Comparison of ENCODE assay signal across 15 mouse cellular contexts in the genomic region with DNA sequence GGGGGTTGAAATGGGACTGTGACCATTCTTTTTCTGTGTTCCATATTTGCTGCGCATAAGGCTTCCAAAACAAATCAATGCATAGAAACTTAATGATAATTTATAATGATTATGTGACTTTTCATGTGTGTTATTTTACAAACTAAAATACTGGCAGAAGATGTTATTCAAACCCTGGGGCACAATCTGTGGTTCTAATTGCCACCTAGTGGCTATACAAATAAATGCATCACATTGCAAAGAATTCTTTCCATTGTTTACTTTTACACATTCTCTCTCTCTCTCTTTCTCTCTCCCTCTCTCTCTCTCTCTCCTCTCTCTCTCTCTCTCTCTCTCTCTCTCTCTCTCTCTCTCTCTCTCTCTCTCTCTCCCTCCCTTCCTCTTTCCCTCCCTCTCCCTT. TPM values are rescaled to one million over a fixed set of nuclear protein-coding genes. Genes with fewer than 3 reads are reported as not detected.
A peak's percentile ranks its signal among the peaks of the same experiment; 100 is the strongest.
DNase-seq lines count a peak whose midpoint lies in the region; ATAC-seq and TF ChIP-seq lines count a peak whose summit lies in the region.
"Had no signal": no experiment of that assay in that cellular context is flagged by ENCODE, and none has a peak within 500 bp of the region (broad histone marks: within the 10 kb centered on the region; RNA-seq: fewer than 3 reads in every experiment).

No protein-coding gene starts in this region.

- no peaks in the 10 kb centered on the region for H3K4me1 ChIP-seq in heart, embryonic 12.5 days (replicated peaks)
- no peaks in the 10 kb centered on the region for H3K4me1 ChIP-seq in liver, postnatal 0 days (ENCODE audit: insufficient read depth)
- H3K4me1 ChIP-seq: embryonic facial prominence, embryonic 12.5 days; forebrain, embryonic 12.5 days had no signal

- H3K36me3 ChIP-seq in heart, embryonic 12.5 days, result no peaks in the 10 kb centered on the region
- H3K36me3 ChIP-seq in liver, postnatal 0 days (replicated peaks; ENCODE audit: insufficient read depth, low read length), result no peaks in the 10 kb centered on the region
- H3K36me3 ChIP-seq: embryonic facial prominence, embryonic 12.5 days; forebrain, embryonic 12.5 days had no signal

- 0 out of 2 replicates have a peak overlapping the region, but pooled peaks have one; percentile 24 for H3K4me2 ChIP-seq in heart, embryonic 12.5 days
- H3K4me2 ChIP-seq in liver, postnatal 0 days (ENCODE audit: low read depth, low read length), result no peak overlapping the region
- H3K4me2 ChIP-seq: embryonic facial prominence, embryonic 12.5 days; forebrain, embryonic 12.5 days; liver, embryonic 11.5 days had no signal

- WGBS in heart, embryonic 12.5 days, result 41% methylated on average over 1 of the region's 1 CpGs
- 27% methylated on average over 1 of the region's 1 CpGs for WGBS in liver, postnatal 0 days (ENCODE audit: insufficient replicate concordance)

- DNase-seq in heart, postnatal 10 days, result no peak
- DNase-seq in liver, postnatal 0 days, result no peak
- DNase-seq in liver (no peak), NIH3T3 (ENCODE audit: low read depth) (peak; percentile 32)
- DNase-seq in retina, postnatal 1 day, result peak; percentile 19
- no peak for DNase-seq in frontal cortex, postnatal 25 days (ENCODE audit: low spot score in 2 of 2)
- DNase-seq: cerebellum, adult 18-20 months; gastrocnemius, postnatal 14 days; kidney, postnatal 36 days had no signal

- intact Hi-C loops in heart, postnatal 10 days (cut with DNase I), result loop anchor here (5.0 to 10.0 kb wide), 2 partner anchors 197 to 400 kb away; a partner anchor contains a TSS

- H3K27ac ChIP-seq in heart, embryonic 12.5 days (ENCODE audit: poor library complexity, severe bottlenecking), result no peak overlapping the region
- no peak overlapping the region for H3K27ac ChIP-seq in liver, postnatal 0 days (ENCODE audit: low read depth)
- H3K27ac ChIP-seq: embryonic facial prominence, embryonic 12.5 days; forebrain, embryonic 12.5 days; macrophage had no signal

- no peaks in the 10 kb centered on the region for H3K27me3 ChIP-seq in heart, embryonic 12.5 days (replicated peaks)
- no peaks in the 10 kb centered on the region for H3K27me3 ChIP-seq in liver, postnatal 0 days (ENCODE audit: insufficient read depth, low read length)
- H3K27me3 ChIP-seq: embryonic facial prominence, embryonic 12.5 days; forebrain, embryonic 12.5 days had no signal

- no peak overlapping the region for H3K4me3 ChIP-seq in heart, embryonic 12.5 days
- no peak overlapping the region for H3K4me3 ChIP-seq in liver, postnatal 0 days (ENCODE audit: low read depth, low read length)
- H3K4me3 ChIP-seq: embryonic facial prominence, embryonic 12.5 days; forebrain, embryonic 12.5 days had no signal

- no peak for TF ChIP-seq EP300 in liver, postnatal 0 days (IDR thresholded peaks at IDR 0.05; ENCODE audit: low read depth)

- no peaks in the 10 kb centered on the region for H3K9me3 ChIP-seq in heart, embryonic 12.5 days (replicated peaks)
- H3K9me3 ChIP-seq in liver, postnatal 0 days (ENCODE audit: low read length), result no peaks in the 10 kb centered on the region
- H3K9me3 ChIP-seq: embryonic facial prominence, embryonic 12.5 days; forebrain, embryonic 12.5 days had no signal

- ATAC-seq in heart, embryonic 12.5 days (ENCODE audit: insufficient number of reproducible peaks, low FRiP score), result no peak
- no peak for ATAC-seq in liver, postnatal 0 days

- TF ChIP-seq CTCF in liver, postnatal 0 days (IDR thresholded peaks at IDR 0.05; ENCODE audit: low read depth), result peak; percentile 47

- no peak overlapping the region for H3K9ac ChIP-seq in heart, embryonic 12.5 days
- H3K9ac ChIP-seq in liver, postnatal 0 days (replicated peaks), result no peak overlapping the region
- H3K9ac ChIP-seq: embryonic facial prominence, embryonic 12.5 days; forebrain, embryonic 12.5 days had no signal

RNA-seq across cellular contexts. Expression of a gene that starts 12.3 kb away (rescaled TPM):
- 0.54 and 1.6 TPM in 2 replicates for polyA plus RNA-seq in heart, embryonic 12.5 days (2016; fragmentation: Nextera tagmentation; extraction: Ambion mirVana)
- 1 to 10 TPM in 1 of 2 experiments, under 1 TPM in 1; 0.89 to 1.2 TPM for total RNA-seq in heart, postnatal 10 days (2021)
- polyA plus RNA-seq in liver, postnatal 0 days (2015; fragmentation: Nextera tagmentation; extraction: Ambion mirVana), result 328 and 357 TPM in 2 replicates
- total RNA-seq: gastrocnemius, postnatal 14 days; monocyte, adult 5-6 weeks had no signal
- polyA plus RNA-seq: macrophage had no signal

RNA-seq across cellular contexts. Expression of a gene that starts 55.5 kb away (rescaled TPM):
- 44.1 and 44.5 TPM in 2 replicates for polyA plus RNA-seq in heart, embryonic 12.5 days (2016; fragmentation: Nextera tagmentation; extraction: Ambion mirVana)
- 10 to 100 TPM; 24.1 to 29.5 TPM for total RNA-seq in heart, postnatal 10 days (2021)
- polyA plus RNA-seq in liver, postnatal 0 days (2015; fragmentation: Nextera tagmentation; extraction: Ambion mirVana), result 12.2 and 14.9 TPM in 2 replicates

RNA-seq across cellular contexts. Expression of a gene that starts 55.6 kb away (rescaled TPM):
- 335 and 344 TPM in 2 replicates for polyA plus RNA-seq in heart, embryonic 12.5 days (2016; fragmentation: Nextera tagmentation; extraction: Ambion mirVana)
- 100 to 1,000 TPM; 586 to 630 TPM for total RNA-seq in heart, postnatal 10 days (2021)
- 245 and 254 TPM in 2 replicates for polyA plus RNA-seq in liver, postnatal 0 days (2015; fragmentation: Nextera tagmentation; extraction: Ambion mirVana)

Comparison
In these comparisons a context has a peak if more than half of its experiments do, and no peak if none do; other contexts are left out.
1. DNase-seq: peak in NIH3T3 (single experiment) and retina, postnatal 1 day (single experiment); none in heart, postnatal 10 days (0 of 2), liver, postnatal 0 days (single experiment), liver (single experiment) and frontal cortex, postnatal 25 days (0 of 2).
2. RNA of a gene that starts 12.3 kb away (polyA plus RNA-seq): 328 to 357 TPM in liver, postnatal 0 days; 0.54 to 1.6 TPM in heart, embryonic 12.5 days; every median in the first group is over 100 times any median in the second.